Mouse (Mus musculus) kidney, adult 2 months (tissue): ENCODE data around the gene Tpcn1. TPM values are rescaled to one million over a fixed set of nuclear protein-coding genes. Genes with fewer than 3 reads are reported as not detected.

Experiments
- DNase-seq: peaks from one replicate; pipeline ENCODE4 v3.0.0; 2021
- H3K27ac ChIP-seq: fragments of 200-500 bp; 2 replicates; pipeline ENCODE4 v1.5.1; 2012; ENCODE audit warnings: low read depth, low read length, control low read depth, inconsistent platforms; ENCODE audit not compliant: insufficient read depth
- H3K27me3 ChIP-seq: fragments of 200-500 bp; replicated peaks from 2 replicates; pipeline ENCODE4 v1.6.1; 2012; ENCODE audit warnings: mild to moderate bottlenecking, moderate library complexity, low read length, inconsistent platforms; ENCODE audit not compliant: control insufficient read depth, insufficient read depth
- H3K36me3 ChIP-seq: fragments of 200-500 bp; 2 replicates; pipeline ENCODE4 v1.6.1; 2012; ENCODE audit warnings: mild to moderate bottlenecking, moderate library complexity, low read length, inconsistent platforms; ENCODE audit not compliant: control insufficient read depth, insufficient read depth
- H3K4me1 ChIP-seq: fragments of 200-500 bp; 2 replicates; pipeline ENCODE4 v1.6.1; 2011; ENCODE audit warnings: low read length; ENCODE audit not compliant: control insufficient read depth, insufficient read depth
- H3K4me3 ChIP-seq: fragments of 200-500 bp; 2 replicates; pipeline ENCODE4 v1.5.1; 2011; ENCODE audit warnings: mild to moderate bottlenecking, low read depth, low read length, control low read depth; ENCODE audit not compliant: insufficient read depth
- CTCF ChIP-seq: fragments of 200-500 bp; conservative IDR thresholded peaks from 2 replicates; pipeline ENCODE4 v1.5.1; 2011; ENCODE audit warnings: low read depth, mild to moderate bottlenecking, control low read depth, low read length, moderate library complexity, mixed read lengths; ENCODE audit not compliant: insufficient read depth, insufficient read length
- POLR2A ChIP-seq: fragments of 200-500 bp; IDR thresholded peaks from one replicate; pipeline ENCODE4 v1.6.1; 2011; ENCODE audit warnings: low read depth, low read length, control low read depth
- WGBS: fragments of 180-500 bp; shearing (Covaris S2); methylation state at CpG from one replicate; pipeline ENCODE4 v1.1.7; 2018; 5-methylcytosine and 5-hydroxymethylcytosine counted together
- polyA plus RNA-seq: library from polyadenylated mRNA; depleted of rRNA; stranded (reverse); fragments of >200 nt; gene quantifications from 2 replicates; pipeline ENCODE4 v1.2.3, GENCODE M21; 2012

The Tpcn1 gene
- polyA plus RNA-seq, 1 experiment, result 216 TPM

GRCm38 (mm10) chr5:120531631-120532030, 56.8 kb downstream of the Tpcn1 start:
- Histone ChIP-seq H3K4me3 (no peak overlapping the region), H3K27ac (no peak overlapping the region), H3K36me3 (no peaks in the 10 kb centered on the region), H3K27me3 (no peaks in the 10 kb centered on the region), H3K4me1 (no peaks in the 10 kb centered on the region)
- no peak for TF ChIP-seq POLR2A
- no peak for TF ChIP-seq CTCF
- DNase-seq, result no peak
- WGBS, result 83% methylated on average over 8 of the region's 8 CpGs

DNA sequence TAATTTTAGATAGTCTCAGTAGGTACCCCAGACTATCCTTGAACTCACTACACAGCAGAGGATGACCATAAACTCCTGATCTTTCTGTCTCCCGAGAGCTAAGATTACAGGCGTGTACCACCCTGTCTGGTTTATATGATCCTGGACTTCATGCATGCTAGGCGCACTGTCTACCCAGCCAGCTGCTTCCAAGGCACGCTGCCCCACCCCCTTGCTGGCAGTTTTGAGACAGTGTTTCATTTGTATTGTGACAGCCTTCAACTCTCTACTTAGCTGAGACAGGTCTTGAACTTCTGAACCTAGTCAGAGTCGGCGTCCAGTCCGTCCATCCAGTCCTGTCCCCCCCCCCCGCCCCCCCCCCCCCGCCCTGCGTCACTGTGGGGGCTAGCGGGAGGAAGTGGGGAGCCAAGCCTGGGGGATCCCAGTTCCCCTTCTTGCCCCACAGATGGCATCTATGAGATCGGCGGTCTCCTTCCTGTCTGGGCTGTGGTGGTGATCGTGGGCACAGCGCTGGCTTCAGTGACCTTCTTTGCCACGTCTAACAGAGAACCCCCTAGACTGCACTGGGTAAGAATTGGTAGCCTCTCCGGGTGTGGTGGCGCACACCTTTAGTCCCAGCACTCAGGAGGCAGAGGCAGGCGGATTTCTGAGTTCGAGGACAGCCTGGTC, 61.0 kb downstream of the Tpcn1 start:
- DNase-seq, result no peak
- TF ChIP-seq CTCF (no peak), POLR2A (no peak)
- H3K4me1 ChIP-seq, result no peaks in the 10 kb centered on the region
- no peak overlapping the region for H3K27ac ChIP-seq
- H3K36me3 ChIP-seq, result no peaks in the 10 kb centered on the region
- no peak overlapping the region for H3K4me3 ChIP-seq
- WGBS, result 83% methylated on average over 17 of the region's 20 CpGs
- H3K27me3 ChIP-seq, result no peaks in the 10 kb centered on the region

DNA sequence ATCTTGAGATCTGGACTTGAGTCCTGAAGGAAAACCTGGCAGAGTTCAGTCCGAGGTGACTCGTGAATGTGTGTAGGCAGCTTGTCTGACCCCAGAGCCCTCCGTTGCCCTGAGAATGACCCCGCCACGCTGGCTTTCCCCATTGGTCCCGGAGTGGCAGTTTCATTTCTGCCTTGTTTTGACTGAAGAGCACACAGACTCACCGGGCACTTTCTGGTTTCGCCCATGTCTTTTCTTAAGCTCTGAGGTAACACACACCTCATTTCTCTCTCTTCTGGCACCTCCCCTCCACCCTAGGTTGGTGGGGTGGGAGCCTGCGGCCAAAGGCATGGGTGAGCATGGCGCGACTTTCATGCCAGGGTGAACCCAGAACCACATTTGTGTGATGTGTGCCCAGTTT, 62.2 kb downstream of the Tpcn1 start:
- H3K4me3 ChIP-seq, result no peak overlapping the region
- H3K4me1 ChIP-seq, result no peaks in the 10 kb centered on the region
- H3K27ac ChIP-seq, result no peak overlapping the region
- WGBS, result 77% methylated on average over 11 of the region's 11 CpGs
- no peak for DNase-seq
- H3K27me3 ChIP-seq, result no peaks in the 10 kb centered on the region
- H3K36me3 ChIP-seq, result no peaks in the 10 kb centered on the region
- TF ChIP-seq POLR2A (no peak), CTCF (no peak)

GRCm38 (mm10) chr5:120525737-120526136, 62.7 kb downstream of the Tpcn1 start:
- TF ChIP-seq POLR2A (no peak), CTCF (peak; percentile 56)
- Histone ChIP-seq H3K27me3 (no peaks in the 10 kb centered on the region), H3K27ac (no peak overlapping the region), H3K36me3 (no peaks in the 10 kb centered on the region), H3K4me3 (no peak overlapping the region), H3K4me1 (no peaks in the 10 kb centered on the region)
- no peak for DNase-seq
- 61% methylated on average over 5 of the region's 5 CpGs for WGBS

DNA sequence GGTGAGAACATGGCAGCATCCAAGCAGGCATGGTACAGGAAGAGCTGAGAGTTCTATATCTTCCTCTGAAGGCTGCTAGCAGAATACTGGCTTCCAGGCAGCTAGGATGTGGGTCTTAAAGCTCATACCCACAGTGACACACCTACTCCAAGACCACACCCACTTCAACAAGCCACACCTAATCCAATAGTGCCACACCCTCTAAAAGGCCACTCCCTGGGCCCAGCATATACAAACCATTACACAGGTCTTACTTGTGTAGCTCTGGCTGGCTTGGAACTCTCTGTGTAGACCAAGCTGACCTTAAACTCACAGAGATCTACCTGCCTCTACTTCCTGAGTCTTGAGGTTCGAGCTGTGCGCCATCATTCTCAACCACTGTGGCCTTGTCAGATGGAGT, 63.7 kb downstream of the Tpcn1 start:
- no peaks in the 10 kb centered on the region for H3K27me3 ChIP-seq
- DNase-seq, result no peak
- WGBS, result 95% methylated on average over 2 of the region's 2 CpGs
- no peak overlapping the region for H3K27ac ChIP-seq
- no peaks in the 10 kb centered on the region for H3K36me3 ChIP-seq
- H3K4me1 ChIP-seq, result no peaks in the 10 kb centered on the region
- no peak overlapping the region for H3K4me3 ChIP-seq
- no peak for TF ChIP-seq CTCF
- TF ChIP-seq POLR2A, result no peak

DNA sequence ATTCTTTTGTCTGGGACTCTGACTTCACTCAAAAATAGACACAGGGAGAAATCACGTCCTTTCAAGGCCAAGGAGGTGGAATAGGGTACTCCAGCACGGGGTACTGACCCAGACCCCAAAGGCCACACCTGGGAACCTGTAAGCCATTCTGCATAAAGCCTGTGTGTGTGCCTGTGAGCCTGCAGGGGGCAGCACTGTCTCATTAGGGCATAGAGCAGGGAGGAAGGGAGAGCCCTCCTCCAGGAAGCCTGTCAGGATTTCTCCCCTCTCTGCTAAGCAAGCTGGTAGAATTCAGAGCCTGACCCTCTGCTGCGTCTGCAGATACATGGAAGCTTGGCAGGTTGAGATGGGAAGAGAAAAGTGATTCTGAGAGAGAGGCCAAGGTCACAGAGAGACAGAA, 65.8 kb downstream of the Tpcn1 start:
- TF ChIP-seq POLR2A (no peak), CTCF (peak; percentile 77)
- Histone ChIP-seq H3K27ac (no peak overlapping the region), H3K4me3 (no peak overlapping the region), H3K36me3 (no peaks in the 10 kb centered on the region), H3K27me3 (no peaks in the 10 kb centered on the region), H3K4me1 (0 out of 2 replicates have a peak, but pooled peaks cover 3% of the 10 kb centered on the region)
- DNase-seq, result peak; percentile 43
- WGBS, result 77% methylated on average over 3 of the region's 3 CpGs

GRCm38 (mm10) chr5:120517552-120517951, 70.9 kb downstream of the Tpcn1 start:
- Histone ChIP-seq H3K27me3 (no peaks in the 10 kb centered on the region), H3K27ac (peak overlapping the region; percentile 98; the same call in 1 of the 2 replicates), H3K36me3 (no peaks in the 10 kb centered on the region), H3K4me3 (no peak overlapping the region), H3K4me1 (peaks cover 40% of the 10 kb centered on the region)
- DNase-seq, result peak; percentile 58
- WGBS, result 47% methylated on average over 9 of the region's 9 CpGs
- TF ChIP-seq POLR2A, result no peak
- TF ChIP-seq CTCF, result no peak
